18 mouse cellular contexts compared by ENCODE assay signal in genomic region chr13:20678754-20679153, GRCm38 (mm10).
DNase-seq lines count a peak whose midpoint lies in the region; TF ChIP-seq lines count a peak whose summit lies in the region.
"Had no signal": no experiment of that assay in that cellular context is flagged by ENCODE, and none has a peak within 500 bp of the region (broad histone marks: within the 10 kb centered on the region; RNA-seq: fewer than 3 reads in every experiment).

No protein-coding gene starts in this region.

- H3K9ac ChIP-seq in heart, adult 2 months (ENCODE audit: low read depth, low read length): no peak overlapping the region
- H3K9ac ChIP-seq: forebrain, embryonic 13.5 days; limb, embryonic 13.5 days; liver, embryonic 14.5 days; midbrain, embryonic 12.5 days; neural tube, embryonic 13.5 days had no signal

- H3K27ac ChIP-seq in heart, adult 2 months: no peak overlapping the region
- no peak overlapping the region for H3K27ac ChIP-seq in layer of hippocampus, adult 2 months
- H3K27ac ChIP-seq: forebrain, embryonic 13.5 days; limb, embryonic 13.5 days; liver, embryonic 14.5 days; midbrain, embryonic 12.5 days; neural tube, embryonic 13.5 days had no signal

- no peak overlapping the region for H3K4me3 ChIP-seq in heart, adult 2 months
- H3K4me3 ChIP-seq in layer of hippocampus, adult 2 months: no peak overlapping the region
- H3K4me3 ChIP-seq: forebrain, embryonic 13.5 days; limb, embryonic 13.5 days; midbrain, embryonic 12.5 days; neural tube, embryonic 13.5 days had no signal

- no peaks in the 10 kb centered on the region for H3K27me3 ChIP-seq in heart, adult 2 months (ENCODE audit: control insufficient read depth, insufficient read depth, low read length)
- H3K27me3 ChIP-seq: forebrain, embryonic 13.5 days; limb, embryonic 13.5 days; midbrain, embryonic 12.5 days; neural tube, embryonic 13.5 days had no signal

- no peaks in the 10 kb centered on the region for H3K36me3 ChIP-seq in heart, adult 2 months (ENCODE audit: control insufficient read depth, insufficient read depth, low read length)
- H3K36me3 ChIP-seq: limb, embryonic 13.5 days; midbrain, embryonic 12.5 days; neural tube, embryonic 13.5 days had no signal

- H3K79me2 ChIP-seq in heart, adult 2 months (replicated peaks; ENCODE audit: control insufficient read depth, insufficient read depth, low read length): no peaks in the 10 kb centered on the region

- no peaks in the 10 kb centered on the region for H3K4me1 ChIP-seq in heart, adult 2 months (ENCODE audit: control insufficient read depth, insufficient read depth, low read length)
- H3K4me1 ChIP-seq: forebrain, embryonic 13.5 days; limb, embryonic 13.5 days; midbrain, embryonic 12.5 days; neural tube, embryonic 13.5 days had no signal

- 82% methylated on average over 3 of the region's 3 CpGs for WGBS in heart, adult 2 months

- DNase-seq in heart, adult 2 months: no peak
- DNase-seq in heart, postnatal 36 days: no peak
- no peak for DNase-seq in layer of hippocampus, adult 2 months (ENCODE audit: low spot score in 2 of 2)
- DNase-seq in layer of hippocampus, adult 18-20 months (ENCODE audit: low spot score in 2 of 2): no peak
- peak; percentile 65 for DNase-seq in 416B (ENCODE audit: low read depth)
- DNase-seq in embryo, embryonic 10.5 days (ENCODE audit: low spot score): peak; percentile 3
- no peak for DNase-seq in right cerebral cortex, postnatal 10 days (ENCODE audit: low spot score in 2 of 2)
- DNase-seq: adrenal gland, postnatal 25 days; cerebellum, adult 18-20 months; gastrocnemius, postnatal 36 days; layer of hippocampus, adult 9-11 months; right cerebral cortex, postnatal 14 days; thymus, postnatal 4 days had no signal

- intact Hi-C loops in heart, adult 2 months (cut with DNase I): no loop called here
- intact Hi-C loops in heart, postnatal 36 days (cut with DNase I): no loop called here

- 0 out of 2 replicates have a peak, but pooled peaks have one; percentile 10 for TF ChIP-seq CTCF in heart, adult 2 months (IDR thresholded peaks at IDR 0.05)
- TF ChIP-seq CTCF in layer of hippocampus, adult 2 months (conservative IDR thresholded peaks at IDR 0.05): peak; percentile 23; the same call in 1 of the 2 replicates

- no peak for TF ChIP-seq POLR2A in heart, adult 2 months (IDR thresholded peaks at IDR 0.05; ENCODE audit: insufficient read depth, low read depth, low read length)

- no peak for TF ChIP-seq EP300 in heart, adult 2 months (IDR thresholded peaks at IDR 0.05; ENCODE audit: insufficient read depth, low read depth, low read length)

Comparison
In these comparisons a context has a peak if more than half of its experiments do, and no peak if none do; other contexts are left out.
1. DNase-seq: peak in 416B (single experiment) and embryo, embryonic 10.5 days (single experiment); none in heart, adult 2 months (0 of 2), heart, postnatal 36 days (0 of 2), layer of hippocampus, adult 2 months (0 of 2), layer of hippocampus, adult 18-20 months (0 of 2) and right cerebral cortex, postnatal 10 days (0 of 2).